Mouse (Mus musculus): ENCODE results near the gene Ndc80. TPM values are rescaled to one million over a fixed set of nuclear protein-coding genes. Genes with fewer than 3 reads are reported as not detected.
A peak's percentile ranks its signal among the peaks of the same experiment; 100 is the strongest.
"Not testable (repeated sequence)": the region's sequence is repeated elsewhere in the genome, so short reads cannot be mapped to it uniquely, and the experiment has no call there.

Gene Ndc80
- polyA plus RNA-seq (2015; fragmentation: Nextera tagmentation; extraction: Ambion mirVana): 5.1 and 6.6 TPM in 2 replicates

- Histone ChIP-seq H3K9me3 (no peaks in the 10 kb centered on the region), H3K9ac (peak within 1 kb of the TSS; percentile 57), H3K27ac (peak within 1 kb of the TSS; percentile 97), H3K4me3 (peak within 1 kb of the TSS; percentile 52), H3K4me2 (peak within 1 kb of the TSS; percentile 83), H3K27me3 (replicated peaks) (no peaks in the 10 kb centered on the region), H3K36me3 (replicated peaks) (no peaks in the 10 kb centered on the region), H3K4me1 (peaks cover 16% of the 10 kb centered on the region)
- peak; percentile 99 for ATAC-seq (replicated peaks)
- WGBS: under 1% methylated on average over 66 of the region's 66 CpGs
Measured at GRCm38 (mm10) chr17:71526711-71527564, at the start of gene Ndc80. TSS of gene Ndc80 (minus strand) at chr17:71526857.

- Histone ChIP-seq H3K27me3 (replicated peaks) (no peaks in the 10 kb centered on the region), H3K27ac (no peak overlapping the region), H3K4me2 (no peak overlapping the region), H3K4me1 (no peaks in the 10 kb centered on the region), H3K4me3 (no peak overlapping the region), H3K36me3 (replicated peaks) (no peaks in the 10 kb centered on the region), H3K9ac (no peak overlapping the region), H3K9me3 (no peaks in the 10 kb centered on the region)
- no peak for ATAC-seq (replicated peaks)
Measured at GRCm38 (mm10) chr17:71561631-71562030, 35.0 kb upstream of the Ndc80 start.

- Histone ChIP-seq H3K9me3 (no peaks in the 10 kb centered on the region), H3K4me2 (peak overlapping the region; percentile 98), H3K9ac (no peak overlapping the region), H3K27me3 (replicated peaks) (peaks cover 11% of the 10 kb centered on the region), H3K4me1 (peaks cover 8% of the 10 kb centered on the region; the same call in 1 of the 2 replicates), H3K4me3 (peak overlapping the region; percentile 96), H3K27ac (no peak overlapping the region), H3K36me3 (replicated peaks) (no peaks in the 10 kb centered on the region)
- 12% methylated on average over 11 of the region's 11 CpGs for WGBS
- no peak for ATAC-seq (replicated peaks)
Measured at GRCm38 (mm10) chr17:71552901-71553300, 26.2 kb upstream of the Ndc80 start.

GRCm38 (mm10) chr17:71551757-71552451 is 25.2 kb upstream of the Ndc80 start, which contains the start of gene Spdya:
TSS of gene Spdya (plus strand) at chr17:71552061.
- peak within 1 kb of the TSS; percentile 83 for H3K27ac ChIP-seq
- H3K27me3 ChIP-seq (replicated peaks): peaks cover 11% of the 10 kb centered on the region
- peak within 1 kb of the TSS; percentile 96 for H3K4me3 ChIP-seq
- peak within 1 kb of the TSS; percentile 76 for H3K9ac ChIP-seq
- H3K4me1 ChIP-seq: peaks cover 8% of the 10 kb centered on the region; the same call in 1 of the 2 replicates
- H3K4me2 ChIP-seq: peak within 1 kb of the TSS; percentile 98
- peak; percentile 96 for ATAC-seq (replicated peaks)
- under 1% methylated on average over 65 of the region's 78 CpGs for WGBS
- H3K9me3 ChIP-seq: no peaks in the 10 kb centered on the region
- H3K36me3 ChIP-seq (replicated peaks): no peaks in the 10 kb centered on the region

GRCm38 (mm10) chr17:71551350-71551749 is 24.7 kb upstream of the Ndc80 start:
- Histone ChIP-seq H3K27ac (peak overlapping the region; percentile 83), H3K4me1 (peaks cover 8% of the 10 kb centered on the region; the same call in 1 of the 2 replicates), H3K27me3 (replicated peaks) (peaks cover 11% of the 10 kb centered on the region), H3K9me3 (no peaks in the 10 kb centered on the region), H3K4me2 (peak overlapping the region; percentile 98), H3K4me3 (peak overlapping the region; percentile 96), H3K9ac (peak overlapping the region; percentile 76), H3K36me3 (replicated peaks) (no peaks in the 10 kb centered on the region)
- ATAC-seq (replicated peaks): peak; percentile 50
- 5% methylated on average over 6 of the region's 6 CpGs for WGBS

GRCm38 (mm10) chr17:71548586-71548985 is 21.9 kb upstream of the Ndc80 start:
- Histone ChIP-seq H3K27me3 (replicated peaks) (peaks cover 5% of the 10 kb centered on the region), H3K9me3 (no peaks in the 10 kb centered on the region), H3K9ac (no peak overlapping the region), H3K4me2 (no peak overlapping the region), H3K4me3 (no peak overlapping the region), H3K4me1 (peaks cover 8% of the 10 kb centered on the region; the same call in 1 of the 2 replicates), H3K27ac (no peak overlapping the region), H3K36me3 (replicated peaks) (no peaks in the 10 kb centered on the region)
- no peak for ATAC-seq (replicated peaks)
- 0% methylated on average over 1 of the region's 1 CpGs for WGBS

- WGBS: 91% methylated on average over 3 of the region's 3 CpGs
- Histone ChIP-seq H3K4me2 (no peak overlapping the region), H3K27me3 (replicated peaks) (no peaks in the 10 kb centered on the region), H3K36me3 (replicated peaks) (no peaks in the 10 kb centered on the region), H3K4me3 (no peak overlapping the region), H3K27ac (no peak overlapping the region), H3K9ac (no peak overlapping the region), H3K4me1 (no peaks in the 10 kb centered on the region), H3K9me3 (no peaks in the 10 kb centered on the region)
- ATAC-seq (replicated peaks): no peak
Measured at GRCm38 (mm10) chr17:71537164-71537563, 10.5 kb upstream of the Ndc80 start.

GRCm38 (mm10) chr17:71535595-71535994 is 8.9 kb upstream of the Ndc80 start:
- not testable (repeated sequence) for H3K9ac ChIP-seq; H3K4me3 ChIP-seq; H3K4me1 ChIP-seq; ATAC-seq (replicated peaks); H3K36me3 ChIP-seq (replicated peaks); H3K9me3 ChIP-seq; H3K27ac ChIP-seq; H3K4me2 ChIP-seq; H3K27me3 ChIP-seq (replicated peaks)
- 67% methylated on average over 1 of the region's 1 CpGs for WGBS

- no peaks in the 10 kb centered on the region for H3K9me3 ChIP-seq
- H3K4me1 ChIP-seq: peaks cover 16% of the 10 kb centered on the region
- H3K27ac ChIP-seq: no peak overlapping the region
- H3K4me3 ChIP-seq: no peak overlapping the region
- peak overlapping the region; percentile 83; the same call in 1 of the 2 replicates for H3K4me2 ChIP-seq
- no peak for ATAC-seq (replicated peaks)
- no peak overlapping the region for H3K9ac ChIP-seq
- no peaks in the 10 kb centered on the region for H3K36me3 ChIP-seq (replicated peaks)
- no peaks in the 10 kb centered on the region for H3K27me3 ChIP-seq (replicated peaks)
Measured at GRCm38 (mm10) chr17:71528042-71528441, 1.4 kb upstream of the Ndc80 start.

- Histone ChIP-seq H3K4me3 (peak overlapping the region; percentile 52), H3K36me3 (replicated peaks) (no peaks in the 10 kb centered on the region), H3K9me3 (no peaks in the 10 kb centered on the region), H3K9ac (0 out of 2 replicates have a peak overlapping the region, but pooled peaks have one; percentile 27), H3K4me1 (peaks cover 16% of the 10 kb centered on the region), H3K4me2 (peak overlapping the region; percentile 83), H3K27ac (no peak overlapping the region), H3K27me3 (replicated peaks) (no peaks in the 10 kb centered on the region)
- peak; percentile 22; the same call in 1 of the 2 replicates for ATAC-seq (replicated peaks)
- under 1% methylated on average over 13 of the region's 13 CpGs for WGBS
Measured at GRCm38 (mm10) chr17:71526302-71526708, 352 bp downstream of the Ndc80 start.

- Histone ChIP-seq H3K4me3 (no peak overlapping the region), H3K36me3 (replicated peaks) (no peaks in the 10 kb centered on the region), H3K27me3 (replicated peaks) (no peaks in the 10 kb centered on the region), H3K9ac (no peak overlapping the region), H3K4me1 (no peaks in the 10 kb centered on the region), H3K9me3 (no peaks in the 10 kb centered on the region), H3K27ac (no peak overlapping the region), H3K4me2 (no peak overlapping the region)
- 95% methylated on average over 11 of the region's 11 CpGs for WGBS
- no peak for ATAC-seq (replicated peaks)
Measured at GRCm38 (mm10) chr17:71510297-71510696, 16.4 kb downstream of the Ndc80 start.

GRCm38 (mm10) chr17:71506832-71507231 is 19.8 kb downstream of the Ndc80 start:
- ATAC-seq (replicated peaks): no peak
- H3K9ac ChIP-seq: no peak overlapping the region
- no peak overlapping the region for H3K27ac ChIP-seq
- H3K4me3 ChIP-seq: no peak overlapping the region
- no peaks in the 10 kb centered on the region for H3K9me3 ChIP-seq
- no peaks in the 10 kb centered on the region for H3K4me1 ChIP-seq
- WGBS: 90% methylated on average over 8 of the region's 8 CpGs
- no peaks in the 10 kb centered on the region for H3K27me3 ChIP-seq (replicated peaks)
- no peak overlapping the region for H3K4me2 ChIP-seq
- no peaks in the 10 kb centered on the region for H3K36me3 ChIP-seq (replicated peaks)
